Mouse (Mus musculus) CH12.LX (cell line): ENCODE measurements around the gene Zfp658. TPM values are rescaled to one million over a fixed set of nuclear protein-coding genes. Genes with fewer than 3 reads are reported as not detected.
A peak's percentile ranks its signal among the peaks of the same experiment; 100 is the strongest.

Source experiments
- DNase-seq: peaks from one replicate; pipeline ENCODE4 v3.0.0-alpha.2; 2013; ENCODE audit errors: extremely low read depth
- H3K27ac ChIP-seq: 2 replicates; pipeline ENCODE4 v1.5.1; 2012; ENCODE audit warnings: low read depth, mild to moderate bottlenecking, control low read depth, moderate library complexity; ENCODE audit not compliant: insufficient read depth
- H3K27me3 ChIP-seq: replicated peaks from 2 replicates; pipeline ENCODE3; 2012; ENCODE audit warnings: inconsistent platforms
- H3K36me3 ChIP-seq, 2 experiments: replicated peaks in 1 of 2; 2 replicates each; pipeline versions ENCODE3 to v1.6.1; 2012; ENCODE audit warnings: inconsistent platforms in 1 of 2, low read length in 1 of 2, mild to moderate bottlenecking in 1 of 2, mixed read lengths in 1 of 2, moderate library complexity in 1 of 2; ENCODE audit not compliant: control insufficient read depth in 1 of 2, insufficient read depth in 1 of 2
- H3K4me1 ChIP-seq, 2 experiments: 2 replicates each; pipeline ENCODE4 v1.6.1; 2012; ENCODE audit warnings: inconsistent platforms in 1 of 2, moderate library complexity in 1 of 2; ENCODE audit not compliant: insufficient read depth in 2 of 2, control insufficient read depth in 1 of 2
- H3K4me2 ChIP-seq: 2 replicates; pipeline ENCODE4 v1.6.1; 2012; ENCODE audit warnings: low read depth, mild to moderate bottlenecking, control low read depth; ENCODE audit not compliant: poor library complexity, insufficient read depth, severe bottlenecking
- H3K4me3 ChIP-seq, 3 experiments: fragments of 150-350 bp in 1 of 3; sonication (generic) in 1 of 3; replicated peaks in 1 of 3; 2 replicates each; pipeline versions ENCODE3 to v1.5.1; 2011 to 2012; ENCODE audit warnings: low read depth in 2 of 3, low read length in 2 of 3, mild to moderate bottlenecking in 2 of 3, moderate library complexity in 2 of 3, control low read depth in 1 of 3, improper control_type of control experiment in 1 of 3, inconsistent platforms in 1 of 3, mixed read lengths in 1 of 3; ENCODE audit not compliant: poor library complexity in 1 of 3
- H3K79me2 ChIP-seq: replicated peaks from 2 replicates; pipeline ENCODE4 v1.6.1; 2012; ENCODE audit warnings: mild to moderate bottlenecking, moderate library complexity; ENCODE audit not compliant: control insufficient read depth, poor library complexity, insufficient read depth, severe bottlenecking; ENCODE audit errors: extremely low read depth
- H3K9ac ChIP-seq: 2 replicates; pipeline ENCODE4 v1.6.1; 2012; ENCODE audit warnings: low read depth, mild to moderate bottlenecking, control low read depth, moderate library complexity; ENCODE audit not compliant: insufficient read depth
- H3K9me3 ChIP-seq: replicated peaks from 2 replicates; pipeline ENCODE3; 2012; ENCODE audit warnings: low read length, inconsistent platforms, mixed read lengths
- EP300 ChIP-seq: IDR thresholded peaks from 2 replicates; pipeline ENCODE4 v1.6.1; 2011; ENCODE audit warnings: low read length, improper control_type of control experiment
- HCFC1 ChIP-seq: IDR thresholded peaks from 2 replicates; pipeline ENCODE4 v1.6.1; 2012; ENCODE audit warnings: low read depth, mild to moderate bottlenecking, inconsistent platforms, low read length, improper control_type of control experiment
- MAFK ChIP-seq: IDR thresholded peaks from 2 replicates; pipeline ENCODE4 v1.6.1; 2011; ENCODE audit warnings: low read length, improper control_type of control experiment; ENCODE audit not compliant: insufficient replicate concordance
- MAX ChIP-seq: IDR thresholded peaks from 2 replicates; pipeline ENCODE4 v1.6.1; 2011; ENCODE audit warnings: low read length, improper control_type of control experiment
- MYC ChIP-seq: IDR thresholded peaks from 2 replicates; pipeline ENCODE4 v1.6.1; 2011; ENCODE audit warnings: low read depth, mild to moderate bottlenecking, improper control_type of control experiment, low read length
- NRF1 ChIP-seq: IDR thresholded peaks from 2 replicates; pipeline ENCODE4 v1.6.1; 2014; ENCODE audit warnings: low read depth, mild to moderate bottlenecking, inconsistent platforms, low read length, improper control_type of control experiment, moderate library complexity
- PAX5 ChIP-seq: IDR thresholded peaks from 2 replicates; pipeline ENCODE4 v1.6.1; 2012; ENCODE audit warnings: low read length, inconsistent platforms, mixed read lengths
- POLR2AphosphoS2 ChIP-seq: IDR thresholded peaks from 2 replicates; pipeline ENCODE4 v1.6.1; 2011; ENCODE audit warnings: low read depth, low read length, improper control_type of control experiment
- TBP ChIP-seq: conservative IDR thresholded peaks from 2 replicates; pipeline ENCODE4 v1.6.1; 2011; ENCODE audit warnings: low read depth, low read length, improper control_type of control experiment
- TCF12 ChIP-seq: IDR thresholded peaks from 2 replicates; pipeline ENCODE4 v1.6.1; 2014; ENCODE audit warnings: low read depth, mild to moderate bottlenecking, inconsistent platforms, low read length, improper control_type of control experiment
- ZNF384 ChIP-seq: IDR thresholded peaks from 2 replicates; pipeline ENCODE4 v1.6.1; 2012; ENCODE audit warnings: low read depth, low read length, improper control_type of control experiment, inconsistent platforms
- dilution Hi-C: fragments of 300-500 bp; cut with MboI; formaldehyde crosslinking; loops from 2 replicates; pipeline ENCODE4 v1.14.3; 2020; ENCODE audit warnings: low sequenced_read_pairs; ENCODE audit not compliant: extremely low pct_unique_long_range_greater_than_20kb, extremely low pct_ligation_motif_present
- in situ Hi-C: fragments of 300-500 bp; cut with MboI; formaldehyde crosslinking; loops from 3 replicates; pipeline ENCODE4 v1.14.3; 2019; ENCODE audit warnings: low sequenced_read_pairs, low pct_ligation_motif_present, low pct_unique_long_range_greater_than_20kb, mixed read lengths
- polyA plus RNA-seq: library from polyadenylated mRNA; unstranded; fragments of >175 nt; gene quantifications from 2 replicates; pipeline ENCODE4 v1.2.1, GENCODE M21; 2012; ENCODE audit warnings: low read depth; ENCODE audit not compliant: insufficient read length
- total RNA-seq, 2 experiments: library from RNA; depleted of rRNA; stranded (reverse); fragments of 300-350 nt in 1 of 2; fragments of >200 nt in 1 of 2; gene quantifications; 2 replicates each; pipeline ENCODE4 v1.2.3; 2012 to 2014

The Zfp658 gene
- total and polyA plus RNA-seq, 3 experiments: 2.3 to 3.3 (median 2.9) TPM

- TF ChIP-seq POLR2AphosphoS2: no peak
- TF ChIP-seq TCF12: peak; percentile 98
- TF ChIP-seq MYC: no peak
Measured at GRCm38 (mm10) chr7:43554550-43554949, 7.5 kb upstream of the Zfp658 start (continued).

- no peaks in the 10 kb centered on the region for H3K79me2 ChIP-seq
- no peaks in the 10 kb centered on the region for H3K36me3 ChIP-seq
- no peaks in the 10 kb centered on the region for H3K9me3 ChIP-seq
- peaks cover 20 to 34% of the 10 kb centered on the region in 2 experiments for H3K4me1 ChIP-seq
- H3K27ac ChIP-seq: no peak overlapping the region
- in situ Hi-C loops (no loop called here), dilution Hi-C loops (no loop called here)
- no peak for DNase-seq
- H3K4me3 ChIP-seq: no peak overlapping the region
- H3K27me3 ChIP-seq: no peaks in the 10 kb centered on the region
- no peak overlapping the region for H3K9ac ChIP-seq
- no peak overlapping the region for H3K4me2 ChIP-seq
- 0 out of 2 replicates have a peak, but pooled peaks have one; percentile 5 for TF ChIP-seq ZNF384
- peak; percentile 22; the same call in 1 of the 2 replicates for TF ChIP-seq MAFK
- no peak for TF ChIP-seq NRF1
Measured at GRCm38 (mm10) chr7:43555351-43555750, 6.7 kb upstream of the Zfp658 start.

- TF ChIP-seq MAX (no peak), PAX5 (no peak), HCFC1 (no peak)
- H3K36me3 ChIP-seq: no peaks in the 10 kb centered on the region
- no peak overlapping the region for H3K27ac ChIP-seq
- H3K4me2 ChIP-seq: no peak overlapping the region
- dilution Hi-C loops: no loop called here
- in situ Hi-C loops: no loop called here
- H3K9ac ChIP-seq: no peak overlapping the region
- H3K27me3 ChIP-seq: no peaks in the 10 kb centered on the region
- H3K4me1 ChIP-seq: peaks cover 20 to 34% of the 10 kb centered on the region in 2 experiments
- no peak for DNase-seq
- H3K79me2 ChIP-seq: no peaks in the 10 kb centered on the region
- H3K4me3 ChIP-seq: no peak overlapping the region
- H3K9me3 ChIP-seq: no peaks in the 10 kb centered on the region
Measured at GRCm38 (mm10) chr7:43556901-43557300, 5.2 kb upstream of the Zfp658 start.

- TF ChIP-seq EP300: no peak
- TF ChIP-seq TBP: 0 out of 2 replicates have a peak, but pooled peaks have one; percentile 16
- Histone ChIP-seq H3K36me3 (peaks cover 8 to 21% of the 10 kb centered on the region in 2 experiments), H3K9ac (peak overlapping the region; percentile 47), H3K79me2 (no peaks in the 10 kb centered on the region), H3K27ac (0 out of 2 replicates have a peak overlapping the region, but pooled peaks have one; percentile 35), H3K4me3 (peak overlapping the region; percentile 75 to 94 (median 79)), H3K4me1 (peaks cover 13 to 23% of the 10 kb centered on the region in 2 experiments), H3K9me3 (no peaks in the 10 kb centered on the region), H3K27me3 (no peaks in the 10 kb centered on the region), H3K4me2 (peak overlapping the region; percentile 79)
- no peak for DNase-seq
- in situ Hi-C loops (no loop called here), dilution Hi-C loops (no loop called here)
Measured at GRCm38 (mm10) chr7:43562651-43563070, 605 bp downstream of the Zfp658 start.
